Mouse (Mus musculus): Measurements from ENCODE around the gene Zfp90.

The Zfp90 gene

GRCm38 (mm10) chr8:106433667-106434066, 18.5 kb downstream of the Zfp90 start:
- no peak for DNase-seq (ENCODE audit: low read depth)

- no peak for DNase-seq (ENCODE audit: low read depth)
Observed at GRCm38 (mm10) chr8:106437781-106438180, 22.7 kb downstream of the Zfp90 start.

- DNase-seq (ENCODE audit: low read depth), result no peak
Observed at GRCm38 (mm10) chr8:106440146-106440545, 25.0 kb downstream of the Zfp90 start.

GRCm38 (mm10) chr8:106442740-106443139, 27.6 kb downstream of the Zfp90 start:
- DNase-seq (ENCODE audit: low read depth), result no peak

GRCm38 (mm10) chr8:106451301-106452085, 36.4 kb downstream of the Zfp90 start:
- DNase-seq (ENCODE audit: low read depth), result no peak

- DNase-seq (ENCODE audit: low read depth), result no peak
Observed at GRCm38 (mm10) chr8:106452701-106453481, 37.8 kb downstream of the Zfp90 start.

- DNase-seq (ENCODE audit: low read depth), result no peak
Observed at GRCm38 (mm10) chr8:106454036-106454435, 38.9 kb downstream of the Zfp90 start.

- DNase-seq (ENCODE audit: low read depth), result no peak
Observed at GRCm38 (mm10) chr8:106462131-106462530, 47.0 kb downstream of the Zfp90 start.

- DNase-seq (ENCODE audit: low read depth), result no peak
Observed at GRCm38 (mm10) chr8:106463795-106464194, 48.7 kb downstream of the Zfp90 start.

- DNase-seq (ENCODE audit: low read depth), result no peak
Observed at GRCm38 (mm10) chr8:106469485-106469884, 54.4 kb downstream of the Zfp90 start.

- DNase-seq (ENCODE audit: low read depth), result no peak
Observed at GRCm38 (mm10) chr8:106474001-106474400, 58.9 kb downstream of the Zfp90 start.

Data from naive thymus-derived CD4-positive, alpha-beta T cell, adult 2 months (primary cell).